Mouse (Mus musculus) heart, embryonic 12.5 days (tissue): ENCODE results near the gene Zfp595. TPM values are rescaled to one million over a fixed set of nuclear protein-coding genes. Genes with fewer than 3 reads are reported as not detected.
"Not testable (repeated sequence)": the region's sequence is repeated elsewhere in the genome, so short reads cannot be mapped to it uniquely, and the experiment has no call there.

ENCODE experiments used
- ATAC-seq: fragments of 200-750 bp; cut with Nextera tagmentation; 2 replicates; pipeline ENCODE4 v1.8.0; 2017; ENCODE audit warnings: moderate TSS enrichment, moderate library complexity; ENCODE audit not compliant: insufficient number of reproducible peaks, low FRiP score
- H3K27ac ChIP-seq: fragments of 300-500 bp; sonication (generic); 2 replicates; pipeline ENCODE4 v1.5.1; 2016; ENCODE audit warnings: mild to moderate bottlenecking, moderate library complexity; ENCODE audit not compliant: poor library complexity, severe bottlenecking
- H3K27me3 ChIP-seq: fragments of 300-500 bp; sonication (generic); replicated peaks from 2 replicates; pipeline ENCODE4 v1.6.1; 2016; ENCODE audit warnings: mild to moderate bottlenecking, moderate library complexity
- H3K36me3 ChIP-seq: fragments of 300-500 bp; sonication (generic); 2 replicates; pipeline ENCODE4 v1.6.1; 2016; ENCODE audit warnings: mild to moderate bottlenecking, moderate library complexity
- H3K4me1 ChIP-seq: fragments of 300-500 bp; sonication (generic); replicated peaks from 2 replicates; pipeline ENCODE4 v1.6.1; 2016; ENCODE audit warnings: mild to moderate bottlenecking
- H3K4me2 ChIP-seq: fragments of 300-500 bp; sonication (generic); 2 replicates; pipeline ENCODE4 v1.6.1; 2016; ENCODE audit warnings: mild to moderate bottlenecking, moderate library complexity
- H3K4me3 ChIP-seq: fragments of 300-500 bp; sonication (generic); 2 replicates; pipeline ENCODE4 v1.5.1; 2016; ENCODE audit warnings: mild to moderate bottlenecking
- H3K9ac ChIP-seq: fragments of 300-500 bp; sonication (generic); 2 replicates; pipeline ENCODE4 v1.6.1; 2016; ENCODE audit warnings: mild to moderate bottlenecking, moderate library complexity
- H3K9me3 ChIP-seq: fragments of 300-500 bp; sonication (generic); replicated peaks from 2 replicates; pipeline ENCODE4 v1.6.1; 2016; ENCODE audit warnings: mild to moderate bottlenecking, moderate library complexity
- WGBS: fragments of 180-500 bp; shearing (Covaris S2); methylation state at CpG from one replicate; pipeline ENCODE4 v1.1.7; 2016; 5-methylcytosine and 5-hydroxymethylcytosine counted together
- polyA plus RNA-seq: library from polyadenylated mRNA; unstranded; fragments of >200 nt; fragmentation: Nextera tagmentation; extraction: Ambion mirVana; gene quantifications from 2 replicates; pipeline ENCODE4 v1.2.1, GENCODE M21; 2016

Gene Zfp595
- polyA plus RNA-seq, 1 experiment from 2014 or later: 2.5 TPM

GRCm38 (mm10) chr13:67269383-67270065, 62.8 kb downstream of the Zfp595 start:
- H3K9me3 ChIP-seq, H3K36me3 ChIP-seq, H3K4me1 ChIP-seq, H3K27ac ChIP-seq, H3K27me3 ChIP-seq: not testable (repeated sequence)
- H3K4me2 ChIP-seq: peak overlapping the region; percentile 84
- H3K9ac ChIP-seq: peak overlapping the region; percentile 74; the same call in 1 of the 2 replicates
- WGBS: 41% methylated on average over 9 of the region's 9 CpGs
- H3K4me3 ChIP-seq: peak overlapping the region; percentile 79
- ATAC-seq: peak; percentile 42; the same call in 1 of the 2 replicates

- Histone ChIP-seq H3K27me3 (no peaks in the 10 kb centered on the region), H3K4me2 (peak overlapping the region; percentile 84), H3K9ac (peak overlapping the region; percentile 74), H3K27ac (peak overlapping the region; percentile 8; the same call in 1 of the 2 replicates), H3K36me3 (peaks cover 7% of the 10 kb centered on the region; the same call in 1 of the 2 replicates), H3K4me3 (peak overlapping the region; percentile 79), H3K4me1 (no peaks in the 10 kb centered on the region), H3K9me3 (peaks cover 7% of the 10 kb centered on the region; the same call in 1 of the 2 replicates)
- 5% methylated on average over 18 of the region's 18 CpGs for WGBS
- ATAC-seq: peak; percentile 96
Observed at GRCm38 (mm10) chr13:67268568-67269369, 63.6 kb downstream of the Zfp595 start.

Other genes with a start within 250 kb of the Zfp595 start
- 3.0 and 3.9 TPM in 2 replicates for gene Zfp708, start 234.6 kb downstream of the Zfp595 start, polyA plus RNA-seq
- gene Gm28557, start 224.0 kb downstream of the Zfp595 start, polyA plus RNA-seq: 2.1 TPM in 2 replicates
- 0.31 and 0.56 TPM in 2 replicates for gene Rslcan18, start 216.3 kb downstream of the Zfp595 start, polyA plus RNA-seq
- gene Zfp759, start 210.9 kb downstream of the Zfp595 start, polyA plus RNA-seq: 1.1 and 1.2 TPM in 2 replicates
- 5.0 and 5.7 TPM in 2 replicates for gene Rsl1, start 159.4 kb downstream of the Zfp595 start, polyA plus RNA-seq
- gene Zfp455, start 138.1 kb downstream of the Zfp595 start, polyA plus RNA-seq: 0.91 and 1.3 TPM in 2 replicates
- 1.7 and 1.9 TPM in 2 replicates for gene Zfp458, start 54.1 kb downstream of the Zfp595 start, polyA plus RNA-seq
- gene Zfp457, start 26.1 kb downstream of the Zfp595 start, polyA plus RNA-seq: 0.45 and 0.78 TPM in 2 replicates
- 0.59 and 2.2 TPM in 2 replicates for gene Gm28044, start 28.0 kb upstream of the Zfp595 start, polyA plus RNA-seq
- gene Zfp953, start 28.0 kb upstream of the Zfp595 start, polyA plus RNA-seq: 0.80 and 0.93 TPM in 2 replicates
- 0.23 and 0.41 TPM in 2 replicates for gene Gm28041, start 43.2 kb upstream of the Zfp595 start, polyA plus RNA-seq
- gene Zfp456, start 43.2 kb upstream of the Zfp595 start, polyA plus RNA-seq: 1.3 and 1.4 TPM in 2 replicates
- gene Zfp429, start 67.2 kb upstream of the Zfp595 start, polyA plus RNA-seq: 3.2 and 3.9 TPM in 2 replicates
- gene Zfp459, start 88.8 kb upstream of the Zfp595 start, polyA plus RNA-seq: 0.17 and 0.69 TPM in 2 replicates
- gene Zfp874a, start 119.1 kb upstream of the Zfp595 start, polyA plus RNA-seq: 6.2 and 7.2 TPM in 2 replicates
- 1.3 and 2.0 TPM in 2 replicates for gene Zfp874b, start 151.7 kb upstream of the Zfp595 start, polyA plus RNA-seq
- gene Zfp58, start 168.0 kb upstream of the Zfp595 start, polyA plus RNA-seq: 10.5 and 11.2 TPM in 2 replicates
- not detected in 2 replicates for gene Gm26965, start 193.6 kb upstream of the Zfp595 start, polyA plus RNA-seq
- 17.3 and 18.2 TPM in 2 replicates for gene Zfp87, start 193.6 kb upstream of the Zfp595 start, polyA plus RNA-seq
- gene Zfp748, start 221.3 kb upstream of the Zfp595 start, polyA plus RNA-seq: 9.6 and 9.9 TPM in 2 replicates